Mouse (Mus musculus) olfactory bulb, adult 2 months (tissue): Measurements from ENCODE around the gene Cage1.

Experiments
- CTCF ChIP-seq: fragments of 200-500 bp; IDR thresholded peaks from 2 replicates; pipeline ENCODE4 v1.5.1; 2012; ENCODE audit warnings: low read depth, mild to moderate bottlenecking, low read length, moderate library complexity; ENCODE audit not compliant: insufficient read depth
- POLR2A ChIP-seq: fragments of 200-500 bp; IDR thresholded peaks from 2 replicates; pipeline ENCODE4 v1.6.1; 2012; ENCODE audit warnings: mild to moderate bottlenecking, low read depth, low read length, moderate library complexity; ENCODE audit not compliant: insufficient read depth

- no peak for TF ChIP-seq POLR2A
- TF ChIP-seq CTCF = no peak
These were observed 37.2 kb downstream of the Cage1 start for GRCm38 (mm10) chr13:37999713-38000112.
